Mouse (Mus musculus): ENCODE results near the gene Tmem43. TPM values are rescaled to one million over a fixed set of nuclear protein-coding genes. Genes with fewer than 3 reads are reported as not detected.
"Not testable (repeated sequence)": the region's sequence is repeated elsewhere in the genome, so short reads cannot be mapped to it uniquely, and the experiment has no call there.

Gene Tmem43
- 10 to 100 TPM; 23.2 to 27.0 TPM for total RNA-seq (2021)
- long read RNA-seq, experiment 1, transcript Tmem43-201 (12 exons, 2,903 nt): major isoform, 47 of 51 reads
- long read RNA-seq, experiment 1, partial matches to known transcripts: 2 of 51 reads
- long read RNA-seq, experiment 1, other reads (novel, unspliced or antisense): 2 of 51 reads
- long read RNA-seq, experiment 2, transcript Tmem43-201 (12 exons, 2,903 nt): major isoform, 15 of 20 reads
- long read RNA-seq, experiment 2, partial matches to known transcripts: 4 of 20 reads
- long read RNA-seq, experiment 2, other reads (novel, unspliced or antisense): 1 of 20 reads

DNA sequence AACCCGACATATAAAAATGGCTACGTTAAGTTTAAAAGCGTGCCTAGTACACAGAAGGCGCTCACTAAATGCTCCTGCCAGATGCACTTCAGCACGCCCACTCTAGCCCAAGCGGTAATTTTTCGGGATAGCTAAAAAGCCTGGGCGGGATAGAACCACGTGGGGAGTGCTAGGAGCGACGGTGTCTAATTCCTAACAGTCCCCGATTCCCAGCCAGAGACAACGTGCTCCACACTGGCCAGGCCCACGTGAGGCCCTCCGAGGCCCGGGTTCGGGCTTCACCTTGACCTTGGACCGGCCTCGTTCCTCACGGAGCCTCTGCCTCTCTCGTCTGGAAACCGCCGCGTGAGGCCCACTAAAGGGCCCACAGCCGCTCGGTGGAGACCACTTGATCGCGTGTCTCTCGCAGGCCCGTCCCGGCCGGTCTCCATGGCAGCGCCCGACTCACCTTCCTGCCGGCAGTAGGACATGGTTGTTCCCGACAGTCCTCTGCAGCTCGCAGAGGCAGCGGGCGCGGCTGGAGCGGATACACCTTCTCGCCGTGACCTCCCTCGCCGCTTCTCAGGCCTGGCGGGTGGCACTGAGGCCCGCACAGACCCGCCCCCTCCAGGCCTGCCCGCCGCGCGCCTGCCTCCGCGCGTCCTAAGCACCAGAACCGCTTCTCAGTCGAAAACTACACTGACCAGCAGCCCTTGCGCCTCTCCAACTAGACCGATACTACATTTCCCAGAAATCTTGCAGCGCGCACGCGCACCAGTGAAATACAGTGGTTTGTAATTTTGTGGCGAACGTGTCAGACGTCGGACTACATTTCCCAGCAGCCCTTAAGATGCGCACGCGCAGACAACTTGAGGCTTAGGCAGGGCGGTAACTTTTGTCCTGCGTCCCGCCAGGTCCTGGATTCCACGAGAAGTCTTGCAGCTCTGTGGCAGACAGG is at the start of gene Tmem43, which contains the start of gene Chchd4:
Gene Tmem43, plus strand, starts transcription at position 836 of the 937 bp plus-strand sequence.
Gene Chchd4, minus strand, starts transcription at position 679 of the 937 bp plus-strand sequence.
- peak; percentile 99 for DNase-seq (ENCODE audit: low spot score)

DNA sequence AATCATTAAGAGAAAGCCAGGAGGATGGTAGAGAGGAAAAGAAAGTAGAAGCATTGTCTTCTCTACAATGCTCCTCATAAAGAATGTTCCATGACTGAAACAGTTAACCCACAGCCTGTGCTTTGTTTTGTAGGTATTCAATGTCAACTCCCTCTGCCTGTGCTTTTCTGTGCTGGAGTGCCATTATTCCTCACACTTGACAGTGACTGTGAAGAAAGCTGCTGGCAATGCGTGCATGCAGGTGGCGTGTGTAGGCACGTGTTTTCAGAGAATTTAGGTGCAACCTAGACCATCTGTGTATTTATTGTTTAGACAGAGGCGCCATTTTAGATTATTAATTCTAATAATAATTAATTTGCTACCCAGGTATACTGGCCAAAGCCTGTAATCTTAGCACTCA is 49.4 kb upstream of the Tmem43 start:
- DNase-seq (ENCODE audit: low spot score): no peak

DNA sequence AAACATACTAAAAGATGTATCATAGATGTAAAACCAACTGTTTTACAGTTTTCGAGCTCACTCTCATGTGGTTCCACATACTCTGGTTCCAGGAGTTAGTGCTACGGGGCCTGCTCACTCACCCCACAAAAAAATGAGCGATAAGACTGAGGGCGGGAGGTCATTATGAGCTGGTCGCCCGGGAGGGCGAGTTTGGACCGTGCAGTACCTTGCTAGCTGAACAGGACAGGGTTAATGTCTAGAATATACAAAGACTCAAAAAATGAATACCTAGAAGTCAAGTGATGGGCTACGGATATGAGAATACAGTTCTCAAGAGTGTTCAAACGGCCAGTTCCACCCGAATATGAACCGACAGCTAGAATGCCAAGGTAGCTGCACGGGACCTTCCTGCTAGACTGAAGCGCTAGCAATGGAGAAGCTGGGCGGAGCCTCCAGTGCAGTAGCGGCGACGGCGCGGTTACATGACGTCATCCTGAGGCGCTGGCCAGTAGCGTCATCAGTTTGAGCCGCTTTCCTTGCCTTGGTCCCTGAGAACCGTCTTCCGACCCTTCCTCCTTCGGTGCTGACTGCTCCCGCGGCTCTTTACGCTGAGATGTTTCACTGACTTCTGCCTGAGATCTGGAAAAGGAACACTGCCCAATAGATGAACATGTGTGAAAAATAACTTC is 32.9 kb upstream of the Tmem43 start:
- peak; percentile 96 for DNase-seq (ENCODE audit: low spot score)

DNA sequence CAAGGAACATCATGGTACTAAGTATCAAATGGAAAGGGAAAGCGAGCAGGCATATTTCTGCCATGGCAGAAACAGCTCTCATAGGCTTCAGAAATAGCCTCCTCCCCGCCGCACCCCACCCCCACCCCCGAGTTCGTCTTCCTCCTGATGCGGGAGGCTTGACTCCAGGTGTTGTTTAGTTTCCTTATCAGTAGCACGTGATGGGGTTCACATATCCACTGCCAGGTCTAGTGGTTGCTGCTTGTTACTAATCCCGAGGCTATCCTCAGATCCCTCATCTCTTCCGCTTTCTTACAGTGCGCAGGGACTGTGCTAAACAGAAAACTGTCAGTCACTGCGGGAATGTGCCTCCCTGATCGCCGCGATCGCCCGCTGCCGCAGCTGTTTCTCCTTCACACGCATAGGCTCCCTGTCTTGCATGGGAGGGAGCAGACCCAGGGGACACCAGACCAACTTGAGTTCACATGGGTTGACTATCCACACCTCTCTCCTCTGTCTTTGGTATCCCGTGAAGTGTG is 32.3 kb upstream of the Tmem43 start:
- DNase-seq (ENCODE audit: low spot score): no peak

DNA sequence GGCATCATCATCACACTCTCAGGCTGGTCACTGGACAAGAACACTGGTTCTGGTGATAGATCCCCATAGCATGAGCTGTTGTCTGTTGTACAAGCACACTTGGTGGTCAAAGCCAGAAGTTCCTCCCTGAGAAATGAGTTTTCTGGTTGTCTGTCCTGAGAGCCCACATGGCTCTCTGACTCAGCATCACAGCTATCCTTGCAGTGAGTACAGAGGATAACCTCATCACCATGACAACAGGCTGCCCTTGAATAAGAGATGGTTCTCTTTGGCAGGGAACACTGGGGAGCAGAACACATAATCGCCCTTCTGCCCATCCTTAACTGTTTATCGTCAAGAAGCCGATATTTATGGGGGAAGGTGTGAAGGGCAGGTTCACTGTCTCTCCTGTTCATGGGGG is 28.2 kb upstream of the Tmem43 start:
- DNase-seq (ENCODE audit: low spot score): no peak

DNA sequence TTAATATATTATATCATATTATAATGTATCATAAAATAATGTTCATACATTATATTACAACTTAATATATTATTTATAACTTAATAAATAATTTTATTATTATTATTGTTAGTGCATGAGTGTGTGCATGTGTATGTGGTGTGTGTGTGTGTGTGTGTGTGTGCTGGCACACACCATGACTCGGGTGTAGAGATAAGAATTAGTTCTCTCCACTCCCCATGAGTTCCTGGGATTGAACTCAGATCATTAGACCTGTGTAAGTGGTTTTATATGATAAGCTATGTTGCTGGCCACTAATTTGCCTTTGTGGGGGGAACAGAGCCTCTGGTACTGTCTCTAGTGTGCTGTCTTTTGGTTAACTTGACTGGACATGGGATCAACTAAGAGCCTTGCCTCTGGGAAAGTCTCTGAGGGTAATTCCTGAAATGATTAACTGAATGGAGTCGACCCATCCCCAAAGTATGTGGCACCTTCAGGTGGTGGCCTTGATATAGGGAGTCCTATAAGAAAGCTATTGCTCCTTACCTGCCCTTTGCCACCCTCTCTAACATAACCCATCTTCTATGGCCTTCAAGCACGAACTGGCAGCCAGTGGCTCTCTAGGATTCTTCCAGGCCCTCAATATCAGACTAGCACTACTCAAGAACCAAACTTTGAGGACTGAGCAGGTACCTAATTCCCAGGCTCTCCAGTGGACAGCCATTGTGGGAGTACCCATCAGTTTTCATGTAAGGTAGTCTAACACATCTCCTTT is 23.9 kb upstream of the Tmem43 start:
- DNase-seq (ENCODE audit: low spot score): no peak

DNA sequence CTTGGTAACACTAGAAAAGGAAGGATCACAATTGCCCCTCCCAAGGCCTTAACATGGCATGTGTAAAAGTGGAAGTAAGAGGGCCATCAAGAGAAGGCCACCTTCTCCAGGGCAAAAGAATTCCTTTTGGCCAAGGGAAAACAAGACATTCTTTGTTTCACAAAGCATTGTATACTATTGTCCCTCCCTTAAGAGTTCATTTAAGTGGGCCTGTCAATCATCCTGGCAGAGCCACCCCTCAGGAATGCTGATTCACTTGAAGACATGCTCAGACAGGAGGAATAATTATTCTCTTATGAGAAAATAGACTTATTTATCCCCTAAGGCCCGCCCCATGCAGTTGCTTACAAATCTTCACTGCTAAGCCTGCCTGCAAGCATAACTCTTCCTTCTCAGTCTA is 21.4 kb upstream of the Tmem43 start:
- no peak for DNase-seq (ENCODE audit: low spot score)

DNA sequence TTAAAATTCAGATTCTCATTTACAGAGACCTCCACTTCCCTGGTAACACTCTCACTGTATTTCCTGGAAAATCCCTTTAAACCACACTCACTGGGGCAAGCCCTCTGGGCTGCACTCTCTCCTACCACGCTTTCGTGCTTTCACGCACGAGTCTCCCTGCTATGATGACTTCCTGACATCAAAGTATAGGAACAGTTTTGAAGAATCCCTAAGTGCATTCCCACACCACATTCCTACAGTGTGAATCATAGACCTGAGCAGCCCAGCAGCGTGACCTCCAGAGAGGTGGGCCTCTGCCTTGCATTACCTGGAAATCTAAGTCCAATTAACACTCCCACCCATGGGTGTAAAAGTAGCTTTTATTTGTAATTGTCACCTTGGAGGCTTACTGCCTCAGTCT is 19.0 kb upstream of the Tmem43 start:
- no peak for DNase-seq (ENCODE audit: low spot score)

DNA sequence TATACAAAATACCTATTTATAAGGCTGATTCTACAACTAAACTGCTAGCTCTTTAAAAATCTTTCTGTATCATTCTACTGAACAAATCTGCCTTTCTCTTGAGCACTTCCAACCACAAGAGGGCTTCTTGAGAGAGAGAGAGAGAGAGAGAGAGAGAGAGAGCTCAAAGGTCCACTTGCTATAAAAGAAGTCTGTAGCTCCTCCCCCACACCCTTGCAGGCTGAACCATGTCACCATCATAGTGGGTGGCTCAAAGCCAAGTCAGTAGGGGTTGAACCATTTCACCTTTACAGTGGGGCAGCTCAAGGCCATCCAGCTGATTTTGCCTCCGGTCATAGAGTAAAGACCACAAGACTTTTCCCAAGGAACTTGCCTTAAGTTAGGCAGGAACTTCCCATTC is 14.0 kb upstream of the Tmem43 start:
- no peak for DNase-seq (ENCODE audit: low spot score)

DNA sequence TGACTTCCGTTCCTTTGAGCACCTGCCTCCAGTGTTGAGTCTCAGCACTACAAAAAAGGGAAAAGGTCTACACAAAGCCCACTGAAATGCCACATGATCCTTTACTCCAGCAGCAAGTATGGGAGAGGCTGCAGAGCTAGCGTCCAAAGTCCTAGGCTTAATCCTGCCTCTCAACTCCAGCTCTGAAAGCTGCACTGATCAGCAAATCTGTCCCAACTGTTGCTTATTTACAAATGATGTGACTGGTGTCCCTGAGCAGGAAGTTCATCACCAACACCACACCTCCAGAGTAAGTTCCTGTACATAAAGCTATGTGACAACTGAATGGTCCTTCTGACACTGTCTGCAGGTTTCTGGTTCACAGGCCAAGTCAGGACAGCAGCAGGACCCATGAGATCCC is 7.7 kb upstream of the Tmem43 start:
- no peak for DNase-seq (ENCODE audit: low spot score)

DNA sequence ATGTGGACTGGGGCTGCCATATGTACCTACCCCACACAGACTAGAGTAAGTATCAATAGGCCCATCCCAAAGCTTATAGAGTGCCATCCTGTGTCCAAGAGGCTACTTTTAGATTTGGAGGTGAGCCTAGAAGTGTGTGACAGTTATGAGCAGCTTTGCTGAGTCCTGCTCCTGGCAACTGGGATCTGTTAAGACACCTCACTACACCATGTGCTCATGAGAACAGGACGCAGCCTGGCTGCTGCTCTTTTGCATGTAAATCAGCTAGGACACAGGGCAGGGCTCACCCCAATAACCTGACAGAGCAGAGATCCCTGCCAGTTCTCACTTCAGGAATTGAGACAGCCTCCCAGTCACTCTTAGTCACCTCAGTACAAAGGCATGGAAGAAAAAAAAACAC is 6.4 kb upstream of the Tmem43 start:
- DNase-seq (ENCODE audit: low spot score): no peak

DNA sequence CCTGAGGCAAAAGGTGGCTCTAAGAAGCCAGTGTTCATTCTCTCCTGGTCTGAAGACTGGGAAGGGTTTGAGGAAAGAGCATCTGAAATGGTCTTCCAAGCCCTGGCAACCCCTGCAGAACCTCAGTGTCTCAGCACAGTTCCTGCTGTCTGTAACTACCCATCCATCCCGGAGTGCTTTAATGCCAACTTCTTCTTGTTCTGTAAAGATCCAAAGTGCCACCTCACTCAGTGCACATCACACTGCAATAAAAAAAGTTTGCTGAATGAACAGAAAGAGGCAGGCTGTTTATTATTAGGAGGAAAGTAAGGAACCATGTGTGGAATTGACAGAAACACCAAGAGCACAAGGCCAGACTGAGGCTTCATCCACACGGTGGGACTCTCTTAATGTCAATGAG is 2.8 kb upstream of the Tmem43 start:
- no peak for DNase-seq (ENCODE audit: low spot score)

DNA sequence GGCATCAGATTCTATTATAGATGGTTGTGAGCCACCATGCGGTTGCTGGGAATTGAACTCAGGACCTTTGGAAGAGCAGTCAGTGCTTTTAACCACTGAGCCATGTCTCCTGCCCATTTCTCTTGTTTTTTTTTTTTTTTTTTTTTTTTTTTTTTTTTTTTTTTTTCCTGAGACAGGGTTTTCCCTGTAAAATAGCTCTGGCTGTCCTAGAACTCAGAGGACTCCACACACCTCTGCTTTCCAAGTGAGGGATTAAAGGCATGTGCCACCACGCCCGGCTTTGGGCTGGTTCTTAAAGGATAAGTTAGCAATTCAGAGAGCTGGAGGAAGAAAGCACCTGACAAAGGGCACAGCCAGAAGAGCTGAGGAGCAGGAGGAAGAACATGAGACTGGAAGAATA is 2.1 kb upstream of the Tmem43 start:
- not testable (repeated sequence) for DNase-seq (ENCODE audit: low spot score)

DNA sequence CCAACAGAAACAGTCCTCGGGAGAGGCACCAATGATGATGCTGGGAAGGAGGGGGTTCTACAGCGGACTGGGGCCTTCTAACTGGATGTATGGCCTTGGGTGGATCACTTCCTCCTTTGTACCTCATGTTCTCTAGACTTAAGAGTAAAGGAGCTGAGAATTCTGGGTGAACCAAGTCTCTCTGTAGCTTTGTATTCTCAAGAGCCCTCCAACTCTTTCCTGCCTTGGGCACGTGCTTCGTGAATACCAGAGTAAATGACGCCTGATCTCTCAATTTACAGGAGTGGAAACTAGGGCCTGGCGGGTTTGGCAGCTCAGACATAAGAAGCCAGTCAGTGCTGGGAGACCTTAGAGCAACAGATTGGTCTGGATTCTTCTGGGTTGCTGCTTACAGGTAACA is 1.2 kb upstream of the Tmem43 start:
- no peak for DNase-seq (ENCODE audit: low spot score)

DNA sequence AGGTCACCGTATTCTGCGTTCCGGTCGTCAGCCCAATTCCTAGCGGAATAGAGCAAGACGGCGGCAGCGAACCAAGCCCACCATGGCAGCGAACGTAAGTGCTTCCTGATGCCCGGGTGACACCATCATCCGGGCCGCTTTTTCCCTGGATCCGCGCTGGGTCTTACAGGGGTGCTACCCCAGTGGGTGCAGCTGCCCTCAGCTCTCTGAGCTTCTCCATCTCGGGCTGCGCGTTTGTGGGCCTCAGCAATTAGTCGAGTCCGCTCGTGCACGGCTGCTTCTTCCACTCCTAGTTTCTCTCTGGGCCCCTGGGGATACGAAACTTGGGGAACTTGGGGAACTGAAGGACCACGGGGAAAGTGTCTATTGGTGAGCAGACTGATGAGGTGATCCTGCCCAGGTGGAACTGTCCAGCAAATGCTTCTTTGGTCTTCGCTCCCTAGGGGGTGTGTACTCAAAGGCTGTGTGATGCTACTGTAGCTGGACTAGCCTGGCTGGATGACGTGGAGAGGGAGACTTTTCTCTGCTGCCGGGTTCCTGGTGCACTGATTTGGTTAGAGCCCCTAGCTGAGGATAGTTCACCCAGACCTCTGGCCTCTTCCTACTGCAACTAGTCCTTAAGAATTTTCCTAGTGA is 420 bp downstream of the Tmem43 start:
- no peak for DNase-seq (ENCODE audit: low spot score)

DNA sequence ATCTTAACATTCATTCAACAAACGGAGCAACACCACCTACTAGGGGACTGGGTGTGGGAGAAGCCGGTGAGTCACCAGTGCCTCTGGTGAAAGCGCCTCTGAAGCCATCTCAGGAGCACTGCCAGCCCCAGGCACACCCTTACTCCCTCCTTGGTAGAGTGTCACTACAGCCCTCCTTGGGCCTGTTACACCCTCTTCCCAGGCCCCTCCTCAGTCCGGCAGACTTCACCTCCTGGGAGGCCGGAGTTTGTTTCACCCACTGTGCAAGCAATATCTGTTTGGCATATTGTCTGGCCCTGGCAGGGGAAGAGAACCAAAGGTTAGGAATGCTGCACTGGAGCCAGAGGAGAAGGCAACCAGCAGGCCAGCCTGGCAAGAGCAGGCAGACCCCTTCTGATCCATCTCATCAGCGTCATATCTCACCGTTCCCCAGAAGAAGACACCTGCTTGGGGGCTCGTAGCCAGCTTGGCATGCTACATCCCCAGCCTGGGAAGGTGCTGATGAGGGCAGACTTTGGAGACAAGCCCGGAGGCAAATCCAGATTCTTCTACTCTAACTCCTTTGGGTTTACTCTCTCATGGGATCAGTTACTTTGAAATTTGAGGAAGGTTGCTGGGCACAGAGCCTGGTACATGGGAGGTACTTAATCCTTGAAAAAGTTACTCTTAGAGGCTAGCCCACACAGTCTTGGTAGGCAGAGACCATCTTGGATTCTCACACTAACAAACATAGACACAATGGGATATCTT is 1.1 kb downstream of the Tmem43 start:
- peak; percentile 71 for DNase-seq (ENCODE audit: low spot score)

DNA sequence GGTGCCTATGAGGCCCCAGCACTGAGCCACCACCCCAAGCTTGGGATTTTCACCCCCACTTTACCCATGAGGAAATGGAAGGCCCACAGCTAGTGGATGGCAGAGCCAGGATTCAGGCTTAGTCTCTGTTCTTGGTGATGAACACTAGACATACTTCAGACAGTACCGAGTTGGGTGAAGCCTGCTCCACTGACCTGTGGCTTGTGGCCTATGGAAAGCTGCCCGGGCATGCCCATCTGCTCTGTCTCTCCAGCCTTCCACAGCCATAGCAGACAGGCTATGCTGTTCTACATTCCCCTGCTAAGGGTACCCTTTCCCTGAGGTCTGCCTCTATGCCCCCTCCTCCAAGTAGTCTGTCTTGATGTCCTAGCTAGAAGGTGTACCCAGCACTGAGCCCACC is 3.0 kb downstream of the Tmem43 start:
- no peak for DNase-seq (ENCODE audit: low spot score)

DNA sequence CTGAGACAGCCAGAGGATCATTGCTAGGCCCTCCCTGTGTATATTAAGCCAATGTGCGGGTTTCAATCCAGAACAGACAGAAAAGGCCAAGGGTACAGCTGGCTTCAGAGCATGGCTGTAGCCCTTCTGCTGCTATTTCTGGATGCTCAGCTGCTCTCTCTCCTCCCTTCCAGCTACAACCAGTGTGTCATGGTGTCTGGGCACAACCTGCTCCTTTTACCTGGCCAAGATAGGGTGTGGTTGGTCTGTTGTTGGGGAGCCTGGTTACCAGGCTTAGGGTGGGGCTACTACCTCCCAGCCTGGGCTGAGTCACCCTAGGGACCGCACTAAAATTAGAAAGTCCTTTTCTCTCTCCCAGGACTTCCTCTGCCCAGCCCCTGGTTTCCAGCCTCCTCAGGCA is 9.9 kb downstream of the Tmem43 start:
- DNase-seq (ENCODE audit: low spot score): peak; percentile 77

DNA sequence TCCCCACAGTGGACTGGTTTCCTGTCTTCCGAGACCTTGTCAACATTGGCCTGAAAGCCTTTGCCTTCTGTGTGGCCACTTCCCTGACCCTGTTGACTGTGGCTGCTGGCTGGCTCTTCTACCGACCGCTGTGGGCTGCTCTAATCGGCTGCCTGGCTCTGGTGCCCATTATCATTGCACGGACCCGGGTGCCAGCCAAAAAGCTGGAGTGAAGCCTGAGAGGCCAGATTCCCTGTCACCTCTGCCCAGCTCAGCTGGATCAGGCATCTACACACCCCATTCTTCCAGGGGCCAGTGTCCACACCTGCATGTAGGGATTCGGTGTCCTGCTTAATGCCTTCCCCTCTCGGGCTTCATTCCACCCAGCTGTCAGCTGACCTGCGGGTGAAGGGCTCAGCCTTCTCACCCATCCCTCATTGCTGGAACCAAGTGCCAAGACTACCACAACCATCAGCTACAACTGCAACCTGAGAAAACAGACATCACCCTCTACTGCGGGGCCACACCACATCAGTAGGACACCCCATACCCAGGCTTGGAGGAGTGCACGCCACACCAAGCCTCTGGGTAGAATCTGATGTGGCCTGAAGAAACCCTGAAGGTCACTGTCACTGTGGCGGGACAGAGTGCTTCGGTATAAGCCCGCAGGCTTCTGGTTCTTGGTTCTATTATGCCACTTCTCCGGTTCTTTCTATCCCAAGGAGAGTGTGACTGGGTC is 13.4 kb downstream of the Tmem43 start:
- DNase-seq (ENCODE audit: low spot score): no peak

Measured in gastrocnemius, adult 18-20 months (tissue).